Mouse (Mus musculus): ENCODE results near the gene Depp1.

DNA sequence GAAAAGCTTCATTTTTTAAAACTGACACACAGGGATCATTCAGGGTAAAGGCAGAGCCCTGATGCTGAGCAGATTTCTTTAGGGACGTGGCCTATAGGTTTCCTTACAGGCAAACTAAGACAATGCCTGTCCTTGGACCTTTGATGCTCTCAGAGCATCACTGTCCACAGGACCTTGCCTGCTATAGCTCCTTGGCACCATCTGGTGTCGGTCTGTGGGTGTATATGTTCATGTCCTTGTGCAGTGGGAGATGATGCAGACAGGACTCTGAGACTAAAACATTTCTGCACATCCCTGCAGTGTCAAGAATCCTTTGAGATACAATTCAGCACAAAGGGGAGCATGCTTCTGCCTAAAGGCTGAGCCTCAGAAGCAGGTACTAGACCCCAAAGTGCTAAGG, 47.0 kb downstream of the Depp1 start:
- TF ChIP-seq TCF3 (IDR thresholded peaks at IDR 0.05; ENCODE audit: insufficient read length, low read depth) (no peak), SRF (IDR thresholded peaks at IDR 0.05; ENCODE audit: control insufficient read depth, insufficient read length, low read depth) (no peak), MYOG (IDR thresholded peaks at IDR 0.05; ENCODE audit: control insufficient read depth in 1 of 3, insufficient read depth in 1 of 3, insufficient read length in 2 of 3, low read depth in 2 of 3) (no peak), CEBPB (IDR thresholded peaks at IDR 0.05; ENCODE audit: insufficient read depth, poor library complexity, severe bottlenecking) (no peak), POLR2AphosphoS2 (IDR thresholded peaks at IDR 0.05; ENCODE audit: insufficient read length, low read depth) (no peak)

Measured in myocyte (in vitro differentiated cells).